Comparison of ENCODE assay signal across 10 mouse cellular contexts in genomic region chr8:120178124-120178514, GRCm38 (mm10). TPM values are rescaled to one million over a fixed set of nuclear protein-coding genes. Genes with fewer than 3 reads are reported as not detected.
DNase-seq lines count a peak whose midpoint lies in the region; ATAC-seq lines count a peak whose summit lies in the region.
"Had no signal": no experiment of that assay in that cellular context is flagged by ENCODE, and none has a peak within 500 bp of the region (broad histone marks: within the 10 kb centered on the region; RNA-seq: fewer than 3 reads in every experiment).

No protein-coding gene starts in this region.

- 13% methylated on average over 10 of the region's 10 CpGs for WGBS in heart, embryonic 12.5 days
- WGBS in embryonic facial prominence, embryonic 11.5 days, result 6% methylated on average over 10 of the region's 10 CpGs
- WGBS in hindbrain, embryonic 14.5 days, result 3% methylated on average over 10 of the region's 10 CpGs
- WGBS in midbrain, embryonic 16.5 days, result 3% methylated on average over 10 of the region's 10 CpGs

- H3K36me3 ChIP-seq in heart, embryonic 12.5 days, result no peaks in the 10 kb centered on the region
- H3K36me3 ChIP-seq in embryonic facial prominence, embryonic 11.5 days (replicated peaks; ENCODE audit: control insufficient read depth, insufficient read depth, low read depth, low read length), result no peaks in the 10 kb centered on the region
- no peaks in the 10 kb centered on the region for H3K36me3 ChIP-seq in hindbrain, embryonic 14.5 days (replicated peaks; ENCODE audit: control insufficient read depth, insufficient read depth)
- no peaks in the 10 kb centered on the region for H3K36me3 ChIP-seq in midbrain, embryonic 16.5 days (ENCODE audit: control insufficient read depth, insufficient read depth, low read length)

- H3K27ac ChIP-seq in heart, embryonic 12.5 days (ENCODE audit: poor library complexity, severe bottlenecking), result no peak overlapping the region
- no peak overlapping the region for H3K27ac ChIP-seq in embryonic facial prominence, embryonic 11.5 days (replicated peaks; ENCODE audit: low read depth, low read length)
- 0 out of 2 replicates have a peak overlapping the region, but pooled peaks have one; percentile 84 for H3K27ac ChIP-seq in hindbrain, embryonic 14.5 days
- peak overlapping the region; percentile 84 for H3K27ac ChIP-seq in midbrain, embryonic 16.5 days (ENCODE audit: low read length)

- H3K9ac ChIP-seq in heart, embryonic 12.5 days, result 0 out of 2 replicates have a peak overlapping the region, but pooled peaks have one; percentile 11
- H3K9ac ChIP-seq in embryonic facial prominence, embryonic 11.5 days (replicated peaks; ENCODE audit: low read length), result peak overlapping the region; percentile 0; the same call in 1 of the 2 replicates
- H3K9ac ChIP-seq in hindbrain, embryonic 14.5 days, result peak overlapping the region; percentile 30; the same call in 1 of the 2 replicates
- H3K9ac ChIP-seq in midbrain, embryonic 16.5 days (ENCODE audit: low read depth, low read length), result peak overlapping the region; percentile 22; the same call in 1 of the 2 replicates

- DNase-seq in heart, postnatal 14 days, result no peak
- DNase-seq in embryonic facial prominence, embryonic 11.5 days (ENCODE audit: low spot score), result no peak
- no peak for DNase-seq in hindbrain, embryonic 14.5 days (ENCODE audit: low spot score)
- no peak for DNase-seq in left cerebral cortex, adult 18-20 months (ENCODE audit: low spot score in 2 of 2)
- DNase-seq in yolk sac, embryonic 10.5 days (ENCODE audit: low spot score), result no peak
- no peak for DNase-seq in right cerebral cortex, postnatal 25 days

- intact Hi-C loops in heart, postnatal 14 days (cut with DNase I), result loop anchor here (2.0 to 10.0 kb wide), 5 partner anchors 34 to 419 kb away; no protein-coding TSS in a partner anchor

- peak overlapping the region; percentile 57 for H3K4me2 ChIP-seq in heart, embryonic 12.5 days
- no peak overlapping the region; the same call in 1 of the 2 replicates for H3K4me2 ChIP-seq in embryonic facial prominence, embryonic 11.5 days (ENCODE audit: low read depth, low read length)
- H3K4me2 ChIP-seq in hindbrain, embryonic 14.5 days (replicated peaks), result peak overlapping the region; percentile 37
- H3K4me2 ChIP-seq in midbrain, embryonic 16.5 days (ENCODE audit: low read length), result peak overlapping the region; percentile 48; the same call in 1 of the 2 replicates

- H3K4me1 ChIP-seq in heart, embryonic 12.5 days (replicated peaks), result peaks cover 27% of the 10 kb centered on the region
- peaks cover 16% of the 10 kb centered on the region for H3K4me1 ChIP-seq in embryonic facial prominence, embryonic 11.5 days (ENCODE audit: control insufficient read depth, insufficient read depth, low read length)
- H3K4me1 ChIP-seq in hindbrain, embryonic 14.5 days (replicated peaks; ENCODE audit: control insufficient read depth, insufficient read depth, low read length), result peaks cover 31% of the 10 kb centered on the region
- H3K4me1 ChIP-seq in midbrain, embryonic 16.5 days (ENCODE audit: control insufficient read depth, insufficient read depth, low read length), result peaks cover 34% of the 10 kb centered on the region

- H3K4me3 ChIP-seq in heart, embryonic 12.5 days, result no peak overlapping the region
- no peak overlapping the region for H3K4me3 ChIP-seq in embryonic facial prominence, embryonic 11.5 days (ENCODE audit: low read depth, low read length)
- no peak overlapping the region for H3K4me3 ChIP-seq in hindbrain, embryonic 14.5 days (replicated peaks; ENCODE audit: low read length)
- no peak overlapping the region for H3K4me3 ChIP-seq in midbrain, embryonic 16.5 days (ENCODE audit: low read depth, low read length)

- H3K27me3 ChIP-seq in heart, embryonic 12.5 days (replicated peaks), result peaks cover 37% of the 10 kb centered on the region
- H3K27me3 ChIP-seq in embryonic facial prominence, embryonic 11.5 days (ENCODE audit: control insufficient read depth, insufficient read depth, low read length), result peaks cover 7% of the 10 kb centered on the region
- peaks cover 8% of the 10 kb centered on the region for H3K27me3 ChIP-seq in hindbrain, embryonic 14.5 days (ENCODE audit: control insufficient read depth, insufficient read depth, low read length)
- no peaks in the 10 kb centered on the region for H3K27me3 ChIP-seq in midbrain, embryonic 16.5 days (ENCODE audit: control insufficient read depth, insufficient read depth, low read depth, low read length)

- ATAC-seq in heart, embryonic 12.5 days (ENCODE audit: insufficient number of reproducible peaks, low FRiP score), result no peak
- ATAC-seq in embryonic facial prominence, embryonic 11.5 days (replicated peaks; ENCODE audit: insufficient number of reproducible peaks, low FRiP score, low TSS enrichment, low read depth), result no peak
- no peak for ATAC-seq in hindbrain, embryonic 14.5 days (ENCODE audit: low FRiP score)
- no peak for ATAC-seq in midbrain, embryonic 16.5 days

- H3K9me3 ChIP-seq in heart, embryonic 12.5 days (replicated peaks), result no peaks in the 10 kb centered on the region
- no peaks in the 10 kb centered on the region for H3K9me3 ChIP-seq in embryonic facial prominence, embryonic 11.5 days (replicated peaks; ENCODE audit: control insufficient read depth, low read length)
- no peaks in the 10 kb centered on the region for H3K9me3 ChIP-seq in hindbrain, embryonic 14.5 days (ENCODE audit: control insufficient read depth, low read length)
- no peaks in the 10 kb centered on the region for H3K9me3 ChIP-seq in midbrain, embryonic 16.5 days (replicated peaks; ENCODE audit: control insufficient read depth, low read length, poor library complexity, severe bottlenecking)

RNA-seq across cellular contexts. Expression of gene Fam92b, which starts 0.9 kb away (rescaled TPM):
- polyA plus RNA-seq in heart, embryonic 12.5 days (2016; fragmentation: Nextera tagmentation; extraction: Ambion mirVana), result not detected in 2 replicates
- not detected for total RNA-seq in heart, postnatal 14 days (2021)
- polyA plus RNA-seq in embryonic facial prominence, embryonic 11.5 days (2014; fragmentation: Nextera tagmentation; extraction: Ambion mirVana), result 1.4 and 1.5 TPM in 2 replicates
- polyA plus RNA-seq in hindbrain, embryonic 14.5 days (2014; fragmentation: Nextera tagmentation; extraction: Ambion mirVana), result 1.6 and 3.3 TPM in 2 replicates
- polyA plus RNA-seq in midbrain, embryonic 16.5 days (2015; fragmentation: Nextera tagmentation; extraction: Ambion mirVana), result 2.1 and 2.4 TPM in 2 replicates
- total RNA-seq in left cerebral cortex, adult 18-20 months (2021), result under 1 TPM in 1 of 2 experiments, not detected in 1; 0.63 TPM
- total RNA-seq: common myeloid progenitor, adult 5-6 weeks; granulocyte monocyte progenitor cell, adult 5-6 weeks had no signal

RNA-seq across cellular contexts. Expression of gene Gse1, which starts 50.1 kb away (rescaled TPM):
- 14.0 and 15.3 TPM in 2 replicates for polyA plus RNA-seq in heart, embryonic 12.5 days (2016; fragmentation: Nextera tagmentation; extraction: Ambion mirVana)
- total RNA-seq in heart, postnatal 14 days (2021), result 10 to 100 TPM; 29.0 to 33.1 TPM
- 7.5 and 8.1 TPM in 2 replicates for polyA plus RNA-seq in embryonic facial prominence, embryonic 11.5 days (2014; fragmentation: Nextera tagmentation; extraction: Ambion mirVana)
- 18.8 and 23.9 TPM in 2 replicates for polyA plus RNA-seq in hindbrain, embryonic 14.5 days (2014; fragmentation: Nextera tagmentation; extraction: Ambion mirVana)
- 13.3 and 17.6 TPM in 2 replicates for polyA plus RNA-seq in midbrain, embryonic 16.5 days (2015; fragmentation: Nextera tagmentation; extraction: Ambion mirVana)
- total RNA-seq in left cerebral cortex, adult 18-20 months (2021), result 10 to 100 TPM; 79.8 to 90.8 TPM

Comparison
In these comparisons a context has a peak if more than half of its experiments do, and no peak if none do; other contexts are left out.
1. H3K27ac ChIP-seq: peak in hindbrain, embryonic 14.5 days (single experiment) and midbrain, embryonic 16.5 days (single experiment); none in heart, embryonic 12.5 days (single experiment) and embryonic facial prominence, embryonic 11.5 days (single experiment).
2. Peak in every context shown above with its lines, with median percentiles within 50 percentile points of each other: H3K9ac ChIP-seq.